Mouse (Mus musculus): ENCODE data around the gene Utp3.

Utp3 gene

DNA sequence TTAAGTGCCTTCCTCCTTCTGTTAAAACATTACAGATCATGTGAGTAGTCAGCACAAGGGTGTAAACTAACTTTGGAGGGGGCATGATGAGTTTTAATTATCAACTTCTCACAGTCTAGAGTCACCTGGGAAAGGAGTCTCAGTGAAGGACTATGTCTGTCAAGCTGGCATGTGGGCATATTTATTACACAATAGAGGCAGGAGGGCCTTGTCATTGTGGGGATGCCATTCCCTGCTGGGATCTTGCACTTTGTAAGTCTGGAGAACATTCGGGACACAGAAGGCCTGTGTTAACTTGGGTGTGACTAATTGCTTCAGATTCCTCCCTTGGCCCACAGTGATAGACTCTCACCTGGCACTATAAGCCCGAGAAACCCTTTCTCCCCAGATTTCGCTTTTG lies 15.3 kb downstream of the Utp3 start:
- no peak for DNase-seq (ENCODE audit: low spot score in 2 of 2)

DNA sequence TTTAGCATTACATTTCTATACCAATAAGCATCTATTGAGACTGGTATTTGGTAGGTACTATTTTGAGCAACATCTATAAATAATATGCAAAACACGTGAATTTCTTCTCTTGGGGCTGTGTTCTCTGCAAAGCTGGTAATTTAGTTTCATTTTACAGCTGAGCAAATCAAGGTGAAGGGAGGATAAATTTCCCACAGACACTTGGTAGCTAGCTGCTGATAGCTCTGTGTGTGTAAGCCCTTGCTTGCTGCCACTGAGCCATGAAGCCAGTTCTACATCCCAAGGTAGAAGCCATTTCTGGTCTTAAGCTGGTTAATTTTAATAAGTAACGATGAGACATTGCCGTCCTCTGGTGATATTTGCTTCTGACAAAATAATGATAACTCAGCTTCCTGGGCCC lies 20.6 kb downstream of the Utp3 start:
- no peak for DNase-seq (ENCODE audit: low spot score in 2 of 2)

- DNase-seq (ENCODE audit: low spot score in 2 of 2): no peak
Observed at GRCm38 (mm10) chr5:88575506-88576338, 21.5 kb downstream of the Utp3 start.

GRCm38 (mm10) chr5:88580681-88581080 lies 26.4 kb downstream of the Utp3 start:
- DNase-seq (ENCODE audit: low spot score in 2 of 2): no peak

DNA sequence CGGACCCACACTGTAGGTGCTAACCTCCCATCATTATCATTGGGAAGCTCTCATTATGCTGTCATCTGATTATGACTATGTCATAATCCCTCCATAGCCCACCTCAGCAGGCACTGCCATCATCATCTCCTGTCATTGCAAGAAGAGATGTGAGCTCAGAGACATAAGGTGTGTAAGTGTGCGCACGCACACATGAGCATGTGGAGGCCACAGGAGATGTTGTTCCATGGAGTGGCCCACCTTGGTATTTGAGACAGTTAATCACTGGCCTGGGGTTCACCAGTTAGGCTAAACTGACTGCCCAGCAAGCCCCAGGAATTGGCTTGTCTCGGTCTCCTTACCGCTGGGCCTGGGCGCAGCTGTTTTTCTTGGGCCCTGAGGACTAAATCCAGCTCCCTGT lies 27.1 kb downstream of the Utp3 start:
- no peak for DNase-seq (ENCODE audit: low spot score in 2 of 2)

DNA sequence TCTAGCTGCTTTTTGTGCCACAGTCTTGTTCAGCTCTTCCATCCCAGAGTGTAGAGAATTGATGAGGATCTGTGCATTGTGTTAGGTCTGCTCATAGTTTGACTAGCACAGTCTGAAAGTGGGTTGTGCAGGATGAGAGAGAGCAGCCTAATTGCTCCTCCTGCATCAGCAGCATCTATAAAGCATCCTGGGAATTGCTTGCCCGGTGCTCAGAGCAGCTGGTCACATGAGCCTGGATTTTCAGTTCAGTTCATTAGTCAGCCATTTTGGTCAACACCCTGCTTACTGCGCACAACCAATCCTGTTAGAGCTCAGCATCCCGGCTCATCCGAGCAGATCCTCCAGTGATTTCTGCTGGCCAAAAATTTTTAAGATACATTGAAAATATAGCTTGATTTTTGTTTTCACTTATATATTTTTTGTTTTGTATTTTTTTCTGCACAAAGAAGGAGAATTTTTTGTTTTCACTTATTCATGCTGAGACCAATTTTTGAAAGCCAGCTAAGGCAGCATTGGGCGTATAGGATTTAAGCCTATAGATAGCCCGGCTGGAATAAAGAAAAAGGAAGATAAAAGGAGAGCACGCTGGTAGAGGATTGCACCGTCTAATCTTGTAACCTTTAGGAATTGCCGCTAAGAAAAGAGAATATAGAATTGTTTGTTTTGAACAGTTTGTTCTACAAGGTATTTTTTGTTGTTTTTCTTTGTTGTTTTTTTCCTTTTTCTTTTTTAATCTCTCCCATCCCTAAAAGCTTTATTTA lies 29.2 kb downstream of the Utp3 start:
- peak; percentile 92 to 93 for DNase-seq (ENCODE audit: low spot score in 2 of 2)

GRCm38 (mm10) chr5:88584061-88584460 lies 29.8 kb downstream of the Utp3 start:
- DNase-seq (ENCODE audit: low spot score in 2 of 2): peak; percentile 42 to 50

DNA sequence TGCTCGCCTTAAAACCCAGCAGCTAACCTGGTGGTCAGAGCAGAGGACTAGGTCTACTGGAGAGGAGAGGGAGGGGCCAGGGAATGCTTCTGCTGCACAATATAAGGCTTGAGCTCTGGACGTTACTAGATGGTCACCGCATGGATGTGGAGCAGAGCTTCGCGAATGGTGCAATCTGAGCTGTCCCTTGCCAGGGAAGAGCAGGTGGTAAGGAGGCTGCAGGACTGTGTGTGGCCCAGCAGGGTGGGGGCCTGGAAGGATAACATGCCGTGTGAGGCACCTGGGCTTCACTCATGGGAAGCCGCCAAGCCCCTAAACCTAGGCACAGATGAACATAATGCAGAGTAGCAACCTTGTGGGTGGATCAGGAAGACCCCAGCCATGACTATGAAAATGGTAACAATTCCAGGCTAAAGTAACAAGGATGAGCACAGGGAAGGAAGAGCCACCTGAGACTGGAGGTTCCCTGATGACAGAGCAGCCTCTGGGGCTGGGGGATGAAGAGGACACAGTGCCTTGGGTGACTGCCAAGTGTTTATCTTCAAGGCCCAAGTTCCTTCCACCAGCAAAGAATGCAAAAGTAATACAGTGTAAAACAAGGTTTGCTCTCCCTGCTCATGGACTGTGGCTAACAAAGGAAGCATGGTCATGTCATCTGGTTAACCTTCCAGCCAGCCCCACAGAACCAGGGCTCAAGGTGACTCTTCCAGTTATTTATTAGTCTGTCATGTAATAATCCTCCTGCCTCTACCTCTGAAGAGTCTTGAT lies 32.3 kb downstream of the Utp3 start:
- DNase-seq (ENCODE audit: low spot score in 2 of 2): no peak

GRCm38 (mm10) chr5:88587211-88587934 lies 33.1 kb downstream of the Utp3 start:
- no peak for DNase-seq (ENCODE audit: low spot score in 2 of 2)

DNA sequence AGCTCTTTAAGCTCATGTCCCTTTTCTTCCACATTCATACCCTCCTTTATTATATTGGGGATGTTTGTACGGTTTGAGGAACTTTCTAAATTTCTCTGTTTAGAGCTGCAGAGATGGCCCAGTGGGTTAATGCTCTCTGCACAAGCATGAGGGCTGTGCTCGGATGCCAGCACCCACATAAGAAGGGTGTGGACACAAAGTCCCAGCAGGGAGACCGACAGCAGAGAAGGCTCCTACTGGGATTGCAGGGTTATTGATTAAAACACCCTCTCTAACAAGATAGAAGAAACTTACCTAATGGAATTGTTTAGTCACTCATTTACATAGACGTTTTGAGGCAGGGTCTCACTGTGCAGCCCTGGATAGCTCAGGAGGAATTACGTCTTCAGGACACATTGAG lies 34.2 kb downstream of the Utp3 start:
- DNase-seq (ENCODE audit: low spot score in 2 of 2): no peak

DNA sequence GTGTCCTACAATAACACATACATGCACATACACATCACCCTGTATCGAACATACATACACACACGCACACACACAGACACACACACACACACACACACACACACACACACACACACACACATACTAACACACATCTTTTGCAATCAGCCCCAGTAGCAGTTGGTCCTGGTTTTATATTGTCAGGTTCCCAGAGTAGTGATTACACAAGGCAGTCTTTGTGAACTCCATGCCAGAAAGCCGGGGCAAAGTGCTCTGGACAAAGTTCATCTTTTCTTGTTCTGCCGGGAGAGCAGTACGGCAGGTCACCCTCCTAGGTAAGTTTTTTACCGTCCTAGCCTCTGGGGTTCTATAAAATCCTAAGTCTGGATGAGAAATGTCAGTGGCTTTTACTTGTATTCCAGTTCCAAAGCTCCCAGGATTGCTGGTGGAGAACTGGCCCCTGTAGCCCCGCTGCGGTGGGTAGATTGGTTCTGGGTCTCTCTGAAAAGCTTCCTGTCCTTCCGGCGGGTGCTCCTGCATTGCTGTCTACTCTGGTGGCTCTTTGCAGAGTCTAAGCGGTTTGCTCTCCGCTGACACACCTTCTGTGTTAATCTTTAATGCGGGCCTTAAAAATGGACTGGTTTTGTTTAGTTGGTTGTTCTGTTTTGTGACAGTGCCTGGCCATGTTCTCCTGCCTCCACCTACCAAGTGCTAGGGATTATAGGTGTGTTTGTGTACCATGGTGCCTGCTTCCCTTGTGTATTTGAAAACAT lies 39.3 kb downstream of the Utp3 start:
- DNase-seq (ENCODE audit: low spot score in 2 of 2): no peak

GRCm38 (mm10) chr5:88594173-88594569 lies 39.9 kb downstream of the Utp3 start:
- no peak for DNase-seq (ENCODE audit: low spot score in 2 of 2)

DNA sequence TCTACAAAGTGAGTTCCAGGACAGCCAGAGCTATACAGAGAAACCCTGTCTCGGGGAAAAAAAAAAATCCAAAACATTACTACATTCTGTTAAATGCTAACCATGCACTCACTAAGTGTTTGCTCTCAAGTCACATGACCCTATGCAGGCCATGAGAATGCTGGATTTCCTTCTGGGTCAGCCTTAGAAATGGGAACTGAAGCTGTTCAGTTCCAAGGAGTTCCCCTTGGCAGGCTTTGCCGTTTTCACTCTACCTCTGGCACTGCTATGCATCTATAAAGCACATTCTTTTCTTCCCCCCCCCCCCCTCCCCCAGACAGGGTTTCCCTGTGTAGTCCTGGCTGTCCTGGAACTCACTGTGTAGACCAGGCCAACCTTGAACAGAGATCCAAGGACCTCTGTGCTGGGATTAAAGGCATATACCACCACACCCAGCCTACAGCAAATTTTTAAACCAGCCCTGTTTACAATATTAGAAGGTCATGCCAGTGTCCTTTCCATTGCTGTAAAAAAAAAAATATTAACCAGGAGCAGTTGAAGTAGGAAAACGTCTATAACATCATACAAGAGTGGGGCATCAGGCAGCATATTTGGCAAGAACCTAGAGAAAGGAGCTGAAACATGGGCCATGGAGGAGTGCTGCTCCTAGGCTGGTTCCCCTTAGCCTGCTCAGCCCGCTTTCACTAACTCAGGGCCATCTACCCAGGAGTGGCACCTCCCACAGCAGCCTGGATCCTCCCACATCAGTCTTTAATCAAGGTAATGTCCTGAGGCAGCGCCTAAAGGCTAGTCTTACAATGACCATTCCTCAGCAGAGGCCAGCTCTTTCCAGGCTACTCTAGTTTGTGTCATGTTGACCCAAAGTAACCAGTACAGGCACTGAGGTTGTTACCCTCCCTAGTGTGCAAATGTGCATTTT lies 41.5 kb downstream of the Utp3 start:
- no peak for DNase-seq (ENCODE audit: low spot score in 2 of 2)

GRCm38 (mm10) chr5:88598961-88599360 lies 44.7 kb downstream of the Utp3 start:
- no peak for DNase-seq (ENCODE audit: low spot score in 2 of 2)

DNA sequence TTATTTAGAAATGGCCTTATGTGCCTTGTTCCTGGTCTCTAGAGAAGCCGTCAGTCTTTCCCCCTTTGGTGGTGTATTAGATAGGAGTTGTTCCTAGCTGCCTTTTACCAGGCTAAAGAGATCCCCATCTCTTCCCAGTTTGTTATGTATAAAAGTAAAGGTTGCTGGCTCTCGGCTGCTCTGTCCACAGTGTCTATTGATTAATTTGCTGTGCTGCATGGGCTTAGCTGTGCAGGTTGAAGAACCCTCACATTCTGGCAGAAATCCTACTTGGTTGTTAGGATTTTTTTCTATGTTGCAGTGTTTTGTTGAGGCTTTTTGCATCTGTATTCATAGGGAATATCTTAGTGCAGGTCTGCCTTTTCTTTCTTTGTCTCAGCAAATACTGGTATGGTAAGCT lies 47.8 kb downstream of the Utp3 start:
- no peak for DNase-seq (ENCODE audit: low spot score in 2 of 2)

GRCm38 (mm10) chr5:88602713-88603112 lies 48.5 kb downstream of the Utp3 start:
- no peak for DNase-seq (ENCODE audit: low spot score in 2 of 2)

- DNase-seq (ENCODE audit: low spot score in 2 of 2): no peak
Observed at GRCm38 (mm10) chr5:88604046-88604445, 49.8 kb downstream of the Utp3 start.

DNA sequence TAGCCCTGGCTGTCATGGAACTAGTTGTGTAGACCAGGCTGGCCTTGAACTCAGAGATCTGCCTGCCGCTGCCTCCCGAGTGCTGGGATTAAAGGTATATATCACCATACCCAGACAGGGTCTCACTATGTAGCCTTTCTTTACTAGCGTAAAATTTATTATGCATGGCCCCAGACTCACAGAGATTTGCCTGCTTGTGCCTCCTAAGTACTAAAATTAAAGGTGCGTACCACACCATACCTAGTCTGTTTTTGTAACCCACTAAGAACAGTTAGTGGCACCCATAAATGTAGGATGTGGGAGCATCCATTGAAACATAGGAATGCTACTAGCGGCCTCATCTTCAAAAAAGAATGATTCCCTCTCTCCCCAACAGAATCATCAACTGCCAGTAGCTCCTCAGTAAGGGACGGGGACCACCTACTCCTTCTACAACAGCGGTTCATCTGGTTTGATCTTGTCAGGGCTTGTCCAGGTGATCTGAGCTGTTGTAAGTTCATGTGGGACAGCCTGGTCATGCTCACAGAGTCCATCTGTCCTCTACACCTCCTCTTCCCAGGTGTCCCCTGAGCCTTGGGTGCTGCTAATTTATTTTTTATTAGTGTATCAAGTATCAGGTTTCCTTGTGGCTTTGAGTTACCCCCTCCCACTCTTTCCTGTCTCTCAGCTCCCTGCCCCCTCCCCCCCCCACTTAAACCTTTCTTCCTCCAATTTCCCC lies 50.5 kb downstream of the Utp3 start:
- DNase-seq (ENCODE audit: low spot score in 2 of 2): no peak
